Mouse (Mus musculus) lung, postnatal 10 days (tissue): ENCODE measurements around the gene Btaf1.

ENCODE experiments used
- DNase-seq: peaks from one replicate; pipeline ENCODE4 v3.0.0; 2021

Btaf1 gene

DNA sequence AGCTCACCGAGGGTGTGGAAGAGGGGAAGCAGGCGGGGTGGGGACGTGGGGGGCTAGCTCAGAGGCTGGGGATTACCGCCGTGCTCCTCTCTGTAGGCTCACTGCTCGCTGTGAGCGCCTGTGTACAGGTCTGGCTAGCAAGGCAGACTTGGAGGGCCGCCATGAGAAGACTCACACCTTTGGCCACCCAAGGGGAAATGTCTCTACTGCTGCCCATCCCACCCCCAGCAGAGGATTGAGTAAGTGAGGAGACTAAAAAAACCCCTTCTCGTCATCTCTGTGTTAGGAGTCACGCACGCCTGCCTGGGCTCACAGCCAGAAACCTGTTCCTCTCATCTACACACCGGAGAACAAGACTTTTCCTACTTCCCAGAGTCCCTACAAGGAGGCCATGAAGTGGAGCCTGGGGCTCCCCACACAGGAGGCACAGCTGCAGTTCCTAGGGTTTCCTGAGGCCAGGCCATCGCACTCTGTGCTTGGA is 100.0 kb downstream of the Btaf1 start:
- no peak for DNase-seq

DNA sequence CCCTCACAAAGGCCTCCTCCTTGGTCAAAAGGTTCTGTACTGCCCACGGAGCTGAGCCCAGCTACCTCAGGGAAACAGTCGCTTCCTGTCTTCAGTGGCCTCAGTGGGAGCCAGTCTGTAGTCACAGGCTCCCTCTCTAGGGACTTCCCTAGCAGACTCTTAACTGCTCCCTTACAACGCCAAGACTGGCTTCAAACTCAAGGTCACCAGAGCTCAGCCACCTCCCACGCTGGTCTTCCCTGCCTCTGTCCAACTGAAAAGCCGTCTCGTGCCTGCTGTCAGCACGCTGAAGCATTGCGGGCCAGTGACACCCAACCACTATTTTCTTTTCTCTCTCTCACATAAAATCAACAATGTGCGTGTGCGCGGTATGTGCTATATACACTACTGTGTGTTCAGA is 100.5 kb downstream of the Btaf1 start:
- DNase-seq = peak; percentile 6

DNA sequence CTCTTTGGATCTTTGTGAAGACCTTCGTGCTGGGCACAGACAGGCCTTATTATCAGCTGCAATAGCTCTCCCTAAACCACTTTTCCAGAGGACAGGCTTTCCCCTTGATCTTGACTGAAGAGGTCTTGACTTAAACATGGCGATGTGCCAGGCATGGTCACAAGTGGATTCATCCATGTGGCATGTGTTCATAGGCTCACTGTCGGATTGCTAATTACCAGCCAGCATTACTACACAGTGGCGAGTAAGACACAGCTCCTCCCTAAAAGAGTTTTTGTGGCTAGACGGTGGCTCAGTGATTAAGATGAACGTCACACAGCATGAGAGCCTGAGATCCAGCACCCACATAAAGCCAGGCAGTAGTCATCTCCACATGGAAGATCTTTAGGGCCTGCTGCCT is 103.9 kb downstream of the Btaf1 start:
- DNase-seq = no peak

DNA sequence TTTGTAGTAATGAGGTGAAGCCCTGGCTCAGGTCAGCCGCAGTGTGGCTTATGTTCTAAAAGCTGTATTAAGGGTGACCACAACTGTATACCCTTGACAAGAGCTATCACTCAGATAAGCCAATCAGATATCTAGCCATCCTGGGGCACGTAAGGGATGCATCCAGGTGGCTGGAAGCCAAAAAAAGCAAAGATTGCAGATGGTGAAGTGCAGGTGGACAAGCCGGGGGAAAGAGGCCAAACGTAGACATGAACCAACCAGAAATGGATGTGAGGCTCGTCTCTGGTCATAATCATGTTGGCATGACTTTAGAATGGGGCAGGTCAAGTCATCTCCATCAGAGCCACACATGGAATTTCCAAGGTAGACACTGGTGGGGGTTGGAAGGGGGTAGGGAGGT is 105.6 kb downstream of the Btaf1 start:
- no peak for DNase-seq

DNA sequence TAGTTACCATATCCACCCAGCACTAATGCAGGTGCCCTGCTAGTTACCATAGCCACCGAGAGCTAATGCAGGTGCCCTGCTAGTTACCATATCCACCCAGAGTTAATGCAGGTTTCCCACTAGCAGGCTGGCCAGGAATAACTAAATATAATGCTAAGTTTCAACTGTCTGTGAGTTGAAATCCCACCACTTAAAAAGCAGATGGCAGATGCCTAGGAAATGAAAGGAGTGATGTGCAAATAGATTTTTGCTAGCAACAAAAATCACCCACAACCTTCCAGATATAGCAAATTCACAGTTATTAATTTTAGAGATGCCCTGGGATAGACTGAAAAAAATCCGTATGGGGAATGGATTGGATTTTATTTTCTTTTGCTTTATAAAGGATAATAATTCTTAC is 106.5 kb downstream of the Btaf1 start:
- DNase-seq = no peak

DNA sequence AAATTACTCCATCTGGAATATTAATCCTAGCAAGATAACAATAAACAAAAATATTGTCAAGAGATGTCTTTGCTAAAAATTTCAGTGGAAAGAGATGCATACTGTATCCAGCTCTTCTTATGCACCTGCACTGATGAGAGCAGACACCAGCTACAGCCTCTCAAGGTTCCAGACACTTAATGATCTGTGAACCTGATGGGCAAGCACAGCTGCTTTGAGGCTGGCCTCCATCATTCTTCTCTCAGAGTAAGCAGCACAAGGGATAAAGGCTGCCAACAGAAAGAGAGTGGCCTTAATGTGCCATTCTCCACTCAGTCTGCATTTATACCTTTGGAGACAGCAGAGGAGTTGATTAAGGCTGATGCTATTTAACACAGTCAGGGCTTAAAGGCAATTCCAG is 115.0 kb downstream of the Btaf1 start:
- DNase-seq = no peak

DNA sequence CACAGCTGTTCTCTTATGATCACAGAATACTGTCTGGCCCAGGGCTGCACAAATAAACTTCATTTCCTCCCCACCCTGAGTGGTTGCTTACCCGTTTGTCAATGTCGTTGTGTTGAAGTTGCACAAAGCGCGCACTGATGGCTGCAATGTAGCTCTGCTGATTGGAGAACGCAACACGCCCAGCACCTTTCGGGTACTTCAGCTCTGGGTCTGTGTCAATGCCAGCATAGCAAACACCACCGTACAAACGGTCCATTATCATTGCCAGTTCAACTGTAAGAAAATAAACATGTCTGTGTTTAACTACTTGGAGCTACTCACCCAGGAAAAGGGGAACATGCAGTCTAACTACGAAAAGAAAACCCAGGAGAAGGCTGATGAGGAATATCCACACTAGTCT is 118.6 kb downstream of the Btaf1 start:
- no peak for DNase-seq

DNA sequence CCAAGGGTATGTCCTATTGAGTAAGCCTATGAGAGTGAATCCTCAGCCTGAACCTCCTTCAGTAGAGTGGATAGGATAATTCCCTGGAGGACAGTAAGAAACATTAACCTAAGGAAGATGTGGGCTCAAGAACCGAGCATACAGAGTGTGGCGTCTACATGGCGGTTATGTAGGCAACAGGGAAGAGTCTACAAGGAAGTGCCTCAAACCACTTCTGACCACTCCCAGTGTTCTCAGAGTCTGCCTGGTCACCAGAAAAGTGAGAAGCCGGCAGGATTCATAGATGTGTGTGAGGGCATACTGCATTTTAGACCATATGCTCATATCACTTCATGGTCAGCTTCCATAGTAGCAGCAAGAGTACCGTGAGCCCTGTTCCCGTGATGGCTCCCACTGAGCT is 122.6 kb downstream of the Btaf1 start:
- DNase-seq = no peak

DNA sequence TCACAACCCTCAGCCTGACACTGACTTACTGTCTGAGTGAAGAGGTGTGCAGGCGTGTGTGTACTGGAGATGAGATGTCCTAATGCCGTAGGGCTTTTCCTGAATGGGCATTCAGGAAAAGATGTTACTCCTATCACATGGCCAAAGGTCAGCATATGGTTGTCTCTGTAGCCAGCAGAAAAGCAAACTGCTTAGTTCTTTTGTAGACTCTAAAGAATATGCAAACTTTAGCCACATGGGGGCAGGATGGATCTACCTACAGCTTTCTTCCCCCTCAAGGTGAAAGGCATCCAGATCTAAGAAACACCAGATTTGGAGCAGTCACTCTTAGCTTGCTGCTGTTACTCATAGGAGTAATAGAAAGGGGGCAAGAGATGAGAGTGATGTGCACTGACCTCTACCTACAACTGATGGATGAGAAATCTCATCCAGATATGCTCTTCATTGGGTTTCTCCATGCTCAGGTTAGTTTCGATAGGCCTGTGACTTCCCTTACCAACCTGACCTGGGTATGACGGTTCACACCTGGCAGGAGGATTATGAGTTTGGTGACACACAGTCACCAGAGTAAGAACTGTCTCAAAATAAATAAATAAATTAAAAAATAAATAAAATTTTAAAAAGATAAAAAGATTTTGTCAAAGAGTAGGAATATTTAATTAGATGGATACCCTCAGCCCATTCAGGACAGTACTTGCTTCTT is 124.9 kb downstream of the Btaf1 start:
- DNase-seq = peak; percentile 77

DNA sequence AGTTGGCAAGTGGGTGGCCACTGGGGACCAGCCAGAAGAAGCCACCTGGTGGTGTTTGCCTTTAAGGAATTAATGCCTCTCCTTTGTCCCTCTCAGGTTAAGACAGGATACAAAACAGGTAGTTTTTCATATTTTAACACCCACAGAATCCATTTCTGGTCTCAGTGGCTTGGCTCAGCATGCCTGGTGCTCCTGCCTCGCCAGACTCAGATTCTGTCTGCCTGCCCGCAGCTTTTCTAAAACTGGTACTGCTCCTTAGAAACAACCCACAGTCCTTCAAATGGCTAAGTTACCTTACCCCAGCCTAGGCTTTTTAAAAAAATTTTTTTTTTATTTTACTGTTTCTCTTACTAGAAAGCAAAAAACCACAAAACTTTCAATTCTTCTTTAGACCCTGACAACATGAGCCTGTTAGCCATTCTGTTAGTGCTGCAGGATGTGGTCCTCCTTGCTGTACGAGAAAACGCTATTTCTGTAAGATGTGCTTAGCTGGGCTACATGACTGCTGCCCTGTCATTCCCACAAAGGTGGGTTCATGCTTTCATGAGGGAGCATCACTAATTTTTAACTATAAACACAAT is 130.2 kb downstream of the Btaf1 start:
- no peak for DNase-seq

DNA sequence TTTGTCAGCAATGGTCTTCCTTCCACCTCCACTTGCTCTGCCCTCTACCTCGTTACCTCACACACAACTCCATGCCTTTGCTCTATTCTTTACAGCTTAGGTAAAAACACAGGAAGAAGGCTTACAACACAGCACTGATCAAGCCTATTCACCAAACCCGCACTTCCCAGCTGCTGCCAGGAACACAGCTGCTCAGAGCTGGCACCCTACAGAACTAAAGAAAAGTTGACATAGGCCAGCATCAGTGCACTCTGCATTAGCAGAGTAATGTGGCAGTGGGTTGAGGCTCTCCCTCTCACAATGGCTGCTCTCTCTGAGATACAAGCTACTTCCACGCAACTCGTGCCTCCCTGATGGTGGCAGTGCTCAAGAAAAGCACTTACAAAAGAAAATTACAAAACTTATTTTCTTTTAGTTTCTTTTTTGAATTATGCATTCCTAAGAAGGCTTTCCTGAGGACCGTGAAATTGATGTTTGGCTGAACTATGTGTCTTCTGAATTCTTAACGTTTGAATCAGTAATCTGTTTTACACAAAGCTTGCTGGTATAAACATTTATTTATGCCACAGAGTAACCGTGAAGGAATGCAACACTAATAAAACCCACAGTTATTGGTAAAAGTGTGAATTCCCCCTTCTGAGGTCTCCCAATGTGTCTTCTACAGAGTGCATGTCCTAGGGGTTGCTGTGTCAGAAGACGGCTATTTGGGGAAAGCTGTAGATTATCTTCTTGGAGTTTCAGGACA is 131.5 kb downstream of the Btaf1 start:
- DNase-seq = no peak

DNA sequence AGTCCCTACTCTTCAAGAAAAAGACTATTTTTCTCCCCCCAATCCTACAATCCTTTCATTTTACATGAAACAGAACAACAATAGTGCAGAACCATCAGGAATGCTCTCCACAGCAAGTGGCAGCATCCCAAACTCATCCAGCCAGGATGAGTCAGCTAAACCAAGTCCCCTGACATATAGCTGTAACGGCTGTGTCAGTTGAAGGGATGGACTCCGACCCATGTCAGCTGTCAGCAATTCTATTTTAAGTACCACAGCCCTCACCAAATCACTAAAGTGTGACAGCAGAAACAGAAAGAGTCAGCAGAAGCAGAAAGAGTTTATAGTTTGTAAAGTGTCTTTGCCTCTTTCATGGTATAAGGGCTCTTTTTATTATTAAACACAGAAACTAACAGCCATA is 133.7 kb downstream of the Btaf1 start:
- DNase-seq = peak; percentile 21

DNA sequence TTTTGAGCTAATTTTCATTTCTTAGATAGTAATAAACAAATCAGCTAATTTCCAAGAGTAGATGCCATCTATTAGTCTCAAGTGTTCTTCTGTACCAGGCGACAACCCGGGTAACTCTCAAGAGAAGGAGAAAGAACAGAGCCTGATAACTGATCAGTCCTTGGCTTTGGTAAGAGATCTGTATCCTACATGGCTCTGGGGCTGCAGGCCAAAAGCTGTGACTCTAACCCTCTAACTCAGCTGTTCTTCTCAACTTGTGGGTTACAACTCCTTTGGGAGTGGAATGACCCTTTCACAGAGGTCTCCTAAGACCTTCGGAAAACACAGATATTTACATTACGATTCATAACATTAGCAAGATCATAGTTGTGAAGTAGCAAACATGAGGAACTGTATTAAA is 134.2 kb downstream of the Btaf1 start:
- no peak for DNase-seq
